Mouse (Mus musculus): ENCODE results near the gene Gm3183. TPM values are rescaled to one million over a fixed set of nuclear protein-coding genes. Genes with fewer than 3 reads are reported as not detected.
"Not testable (repeated sequence)": the region's sequence is repeated elsewhere in the genome, so short reads cannot be mapped to it uniquely, and the experiment has no call there.

Gene Gm3183
- not detected in 2 replicates for polyA plus RNA-seq (2015; fragmentation: Nextera tagmentation; extraction: Ambion mirVana)

- not testable (repeated sequence) for H3K9ac ChIP-seq; H3K36me3 ChIP-seq; H3K4me3 ChIP-seq (replicated peaks); H3K4me1 ChIP-seq; H3K4me2 ChIP-seq (replicated peaks); H3K27me3 ChIP-seq; H3K27ac ChIP-seq (replicated peaks); ATAC-seq (ENCODE audit: insufficient number of reproducible peaks, low FRiP score, low TSS enrichment, low read depth); H3K9me3 ChIP-seq (replicated peaks)
- no CpG with 5 or more reads among the region's 1 CpGs for WGBS
These were observed at the start of gene Gm3183 for GRCm38 (mm10) chr5:94865136-94865535. TSS of gene Gm3183 (plus strand) at chr5:94865436.

Other genes with a start within 250 kb of the Gm3183 start
- gene Gm3147, start 249.1 kb upstream of the Gm3183 start, polyA plus RNA-seq (2015; fragmentation: Nextera tagmentation; extraction: Ambion mirVana) = not detected in 2 replicates
- gene Gm6509, start 241.5 kb upstream of the Gm3183 start, polyA plus RNA-seq (2015; fragmentation: Nextera tagmentation; extraction: Ambion mirVana) = not detected in 2 replicates
- not detected in 2 replicates for gene Gm6205, start 217.1 kb upstream of the Gm3183 start, polyA plus RNA-seq (2015; fragmentation: Nextera tagmentation; extraction: Ambion mirVana)
- gene Gm6367, start 123.2 kb downstream of the Gm3183 start, polyA plus RNA-seq (2015; fragmentation: Nextera tagmentation; extraction: Ambion mirVana) = not detected in 2 replicates
- gene Gm7942, start 241.5 kb downstream of the Gm3183 start, polyA plus RNA-seq (2015; fragmentation: Nextera tagmentation; extraction: Ambion mirVana) = not detected in 2 replicates

Measured in embryonic facial prominence, embryonic 15.5 days (tissue).